Mouse (Mus musculus): ENCODE measurements around the gene Cutc. TPM values are rescaled to one million over a fixed set of nuclear protein-coding genes. Genes with fewer than 3 reads are reported as not detected.

Gene Cutc
- total and polyA plus RNA-seq, 3 experiments = 10.0 to 18.8 TPM; not detected in 1

- H3K79me2 ChIP-seq (ENCODE audit: control insufficient read depth, insufficient read depth, low read length, poor library complexity) = no peaks in the 10 kb centered on the region
- no peaks in the 10 kb centered on the region for H3K9me3 ChIP-seq (replicated peaks; ENCODE audit: insufficient read depth, low read length)
- H3K36me3 ChIP-seq (ENCODE audit: control insufficient read depth in 1 of 2, insufficient read depth in 2 of 2, low read length in 2 of 2) = peaks cover 0 to 3% of the 10 kb centered on the region in 2 experiments; a peak in 2 of 4 replicates
- TF ChIP-seq TBP (IDR thresholded peaks at IDR 0.05; ENCODE audit: low read depth, low read length) (no peak), USF1 (IDR thresholded peaks at IDR 0.05; ENCODE audit: low read depth, low read length) (no peak), SMC3 (IDR thresholded peaks at IDR 0.05; ENCODE audit: low read depth, low read length) (no peak)
- H3K27me3 ChIP-seq (ENCODE audit: control insufficient read depth in 1 of 2, insufficient read depth in 2 of 2, low read length in 2 of 2) = no peaks in the 10 kb centered on the region
- H3K27ac ChIP-seq (ENCODE audit: control insufficient read depth, low read depth, low read length) = no peak overlapping the region
- H3K4me1 ChIP-seq (ENCODE audit: control insufficient read depth in 1 of 2, insufficient read depth in 2 of 2, low read length in 2 of 2) = peaks cover 0 to 3% of the 10 kb centered on the region in 2 experiments; a peak in 1 of 4 replicates
- no peak overlapping the region for H3K4me3 ChIP-seq (ENCODE audit: control insufficient read depth in 1 of 2, insufficient read depth in 1 of 2, low read depth in 2 of 2, low read length in 2 of 2)
- no peak overlapping the region for H3K9ac ChIP-seq (ENCODE audit: control insufficient read depth, low read depth, low read length, poor library complexity, severe bottlenecking)
- no peak for DNase-seq (ENCODE audit: low read depth, low spot score)
Measured at GRCm38 (mm10) chr19:43722891-43723290, 29.9 kb upstream of the Cutc start.

GRCm38 (mm10) chr19:43723501-43723900 lies 29.3 kb upstream of the Cutc start:
- peaks cover 0 to 3% of the 10 kb centered on the region in 2 experiments; a peak in 2 of 4 replicates for H3K36me3 ChIP-seq (ENCODE audit: control insufficient read depth in 1 of 2, insufficient read depth in 2 of 2, low read length in 2 of 2)
- no peak overlapping the region for H3K4me3 ChIP-seq (ENCODE audit: control insufficient read depth in 1 of 2, insufficient read depth in 1 of 2, low read depth in 2 of 2, low read length in 2 of 2)
- H3K79me2 ChIP-seq (ENCODE audit: control insufficient read depth, insufficient read depth, low read length, poor library complexity) = no peaks in the 10 kb centered on the region
- DNase-seq (ENCODE audit: low read depth, low spot score) = no peak
- no peak overlapping the region for H3K27ac ChIP-seq (ENCODE audit: control insufficient read depth, low read depth, low read length)
- peaks cover 0 to 3% of the 10 kb centered on the region in 2 experiments; a peak in 1 of 4 replicates for H3K4me1 ChIP-seq (ENCODE audit: control insufficient read depth in 1 of 2, insufficient read depth in 2 of 2, low read length in 2 of 2)
- TF ChIP-seq MAFK (IDR thresholded peaks at IDR 0.05; ENCODE audit: borderline replicate concordance, low read depth, low read length) (no peak), SIN3A (IDR thresholded peaks at IDR 0.05; ENCODE audit: low read length) (no peak), BHLHE40 (IDR thresholded peaks at IDR 0.05; ENCODE audit: borderline replicate concordance, low read depth, low read length) (no peak), KAT2A (conservative IDR thresholded peaks at IDR 0.05; ENCODE audit: low read depth, low read length) (no peak), E2F4 (IDR thresholded peaks at IDR 0.05; ENCODE audit: borderline replicate concordance, low read depth, low read length) (no peak), ZMIZ1 (IDR thresholded peaks at IDR 0.05; ENCODE audit: low read depth, low read length) (no peak), CHD2 (IDR thresholded peaks at IDR 0.05; ENCODE audit: low read length) (no peak), NELFE (IDR thresholded peaks at IDR 0.05; ENCODE audit: low read depth, low read length) (no peak), POLR2A (IDR thresholded peaks at IDR 0.05; ENCODE audit: control insufficient read depth in 1 of 2, insufficient read depth in 1 of 2, low read depth in 1 of 2, low read length in 2 of 2, poor library complexity in 1 of 2) (no peak), RCOR1 (IDR thresholded peaks at IDR 0.05; ENCODE audit: low read depth, low read length) (no peak), MYC (IDR thresholded peaks at IDR 0.05; ENCODE audit: low read depth, low read length) (no peak), ZC3H11A (IDR thresholded peaks at IDR 0.05; ENCODE audit: low read depth, low read length) (no peak), MXI1 (IDR thresholded peaks at IDR 0.05; ENCODE audit: low read depth, low read length) (no peak), MAX (IDR thresholded peaks at IDR 0.05; ENCODE audit: low read length) (no peak), ZNF384 (IDR thresholded peaks at IDR 0.05; ENCODE audit: low read depth, low read length) (no peak), CHD1 (IDR thresholded peaks at IDR 0.05; ENCODE audit: low read depth, low read length) (no peak), USF1 (IDR thresholded peaks at IDR 0.05; ENCODE audit: low read depth, low read length) (no peak), CTCF (IDR thresholded peaks at IDR 0.05 in 2 of 3, conservative IDR thresholded peaks at IDR 0.05 in 1 of 3; ENCODE audit: control insufficient read depth in 1 of 3, insufficient read depth in 1 of 3, low read depth in 2 of 3, low read length in 3 of 3, poor library complexity in 1 of 3, severe bottlenecking in 1 of 3) (no peak)
- no peaks in the 10 kb centered on the region for H3K9me3 ChIP-seq (replicated peaks; ENCODE audit: insufficient read depth, low read length)
- H3K9ac ChIP-seq (ENCODE audit: control insufficient read depth, low read depth, low read length, poor library complexity, severe bottlenecking) = no peak overlapping the region
- H3K27me3 ChIP-seq (ENCODE audit: control insufficient read depth in 1 of 2, insufficient read depth in 2 of 2, low read length in 2 of 2) = no peaks in the 10 kb centered on the region
